Mouse (Mus musculus) heart, postnatal 0 days (tissue): ENCODE data around the gene Usp38.

Source experiments
- CTCF ChIP-seq: IDR thresholded peaks from 2 replicates; pipeline ENCODE4 v1.5.1; 2016; ENCODE audit warnings: antibody characterized with exemption, control low read depth, low read depth
- EP300 ChIP-seq: IDR thresholded peaks from 2 replicates; pipeline ENCODE4 v1.6.1; 2016; ENCODE audit warnings: antibody characterized with exemption, low read depth

GRCm38 (mm10) chr8:80943742-80944141, 71.0 kb downstream of the Usp38 start:
- no peak for TF ChIP-seq EP300
- TF ChIP-seq CTCF, result no peak
